Mouse (Mus musculus): ENCODE data around the gene B230118H07Rik.

DNA sequence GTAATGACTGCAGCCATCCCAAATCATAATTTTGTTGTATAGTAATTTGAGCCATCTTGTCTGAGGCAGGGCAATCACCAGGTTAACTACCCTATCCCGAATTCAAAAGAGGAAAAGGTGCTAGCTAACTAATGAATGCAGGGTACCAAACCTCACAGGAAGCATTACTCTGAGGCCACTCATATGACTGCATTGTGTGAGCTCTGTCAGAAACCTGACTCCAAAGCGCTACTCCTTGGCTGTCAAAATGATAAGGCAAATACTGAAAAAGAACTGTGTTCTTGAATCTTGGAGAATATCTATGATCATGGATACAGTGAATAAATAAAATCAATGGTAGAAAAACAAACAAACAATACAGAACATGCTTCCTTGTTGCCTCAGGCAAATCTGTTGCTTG is 69.3 kb downstream of the B230118H07Rik start:
- TF ChIP-seq CTCF (IDR thresholded peaks at IDR 0.05; ENCODE audit: low read depth, low read length) = no peak
- no peak for TF ChIP-seq POLR2A (IDR thresholded peaks at IDR 0.05; ENCODE audit: insufficient read depth, low read length)
